ENCODE assay signal across 24 mouse cellular contexts in the genomic region with DNA sequence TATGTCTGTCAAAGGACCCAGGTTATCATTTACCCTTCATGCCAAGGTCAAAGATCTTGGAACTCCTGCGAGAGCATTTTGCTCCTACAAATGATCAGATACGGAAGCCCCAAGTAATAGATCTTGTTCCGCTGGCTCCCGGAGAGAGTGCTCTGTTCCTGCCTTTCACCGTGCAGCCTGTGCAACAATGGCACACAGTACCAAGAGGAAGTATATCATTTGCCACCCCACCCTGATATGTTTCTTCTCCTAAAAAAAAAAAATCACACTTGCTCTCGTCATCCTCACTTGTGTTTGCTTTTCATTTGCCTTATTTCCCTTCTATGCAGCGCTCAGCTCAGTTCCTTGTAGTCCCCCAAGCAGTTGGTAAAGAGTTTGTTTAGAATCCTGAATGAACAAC. TPM values are rescaled to one million over a fixed set of nuclear protein-coding genes. Genes with fewer than 3 reads are reported as not detected.
DNase-seq lines count a peak whose midpoint lies in the region; ATAC-seq and TF ChIP-seq lines count a peak whose summit lies in the region.
"Had no signal": no experiment of that assay in that cellular context is flagged by ENCODE, and none has a peak within 500 bp of the region (broad histone marks: within the 10 kb centered on the region; RNA-seq: fewer than 3 reads in every experiment).

No protein-coding gene starts in this region.

- no peaks in the 10 kb centered on the region for H3K9me3 ChIP-seq in liver, postnatal 0 days (ENCODE audit: low read length)
- no peaks in the 10 kb centered on the region for H3K9me3 ChIP-seq in liver, embryonic 12.5 days (replicated peaks)
- no peaks in the 10 kb centered on the region for H3K9me3 ChIP-seq in intestine, embryonic 16.5 days (ENCODE audit: control insufficient read depth, low read length)
- H3K9me3 ChIP-seq: embryonic facial prominence, embryonic 10.5 days; forebrain, embryonic 15.5 days; G1E; hindbrain, embryonic 10.5 days; midbrain, embryonic 10.5 days; neural tube, embryonic 15.5 days had no signal

- TF ChIP-seq CTCF in kidney, adult 2 months (conservative IDR thresholded peaks at IDR 0.05; ENCODE audit: insufficient read depth, insufficient read length, low read depth, low read length): no peak
- no peak for TF ChIP-seq CTCF in liver, postnatal 0 days (IDR thresholded peaks at IDR 0.05; ENCODE audit: low read depth)
- TF ChIP-seq CTCF in small intestine, adult 2 months (IDR thresholded peaks at IDR 0.05; ENCODE audit: extremely low read depth, insufficient read length, insufficient replicate concordance, low read depth, low read length): no peak

- H3K9ac ChIP-seq in liver, postnatal 0 days (replicated peaks): no peak overlapping the region
- H3K9ac ChIP-seq in liver, embryonic 12.5 days: no peak overlapping the region
- no peak overlapping the region for H3K9ac ChIP-seq in intestine, embryonic 16.5 days (ENCODE audit: low read depth, low read length)
- H3K9ac ChIP-seq: forebrain, embryonic 15.5 days; neural tube, embryonic 15.5 days had no signal

- H3K4me2 ChIP-seq in liver, postnatal 0 days (ENCODE audit: low read depth, low read length): no peak overlapping the region
- no peak overlapping the region for H3K4me2 ChIP-seq in liver, embryonic 12.5 days
- H3K4me2 ChIP-seq in intestine, embryonic 16.5 days (ENCODE audit: low read depth, low read length): no peak overlapping the region
- H3K4me2 ChIP-seq: forebrain, embryonic 15.5 days; neural tube, embryonic 15.5 days had no signal

- H3K36me3 ChIP-seq in kidney, adult 2 months (ENCODE audit: control insufficient read depth, insufficient read depth, low read length): no peaks in the 10 kb centered on the region; the same call in 1 of the 2 replicates
- no peaks in the 10 kb centered on the region for H3K36me3 ChIP-seq in liver, postnatal 0 days (replicated peaks; ENCODE audit: insufficient read depth, low read length)
- H3K36me3 ChIP-seq in liver, embryonic 12.5 days: peaks cover 14% of the 10 kb centered on the region
- H3K36me3 ChIP-seq in intestine, embryonic 16.5 days (ENCODE audit: control insufficient read depth, insufficient read depth, low read length): no peaks in the 10 kb centered on the region
- H3K36me3 ChIP-seq in small intestine, adult 2 months (ENCODE audit: control insufficient read depth, insufficient read depth, low read length): 0 out of 2 replicates have a peak, but pooled peaks cover 6% of the 10 kb centered on the region
- H3K36me3 ChIP-seq: forebrain, embryonic 15.5 days; G1E; neural tube, embryonic 15.5 days had no signal

- H3K4me3 ChIP-seq in kidney, adult 2 months (ENCODE audit: insufficient read depth, low read depth, low read length): no peak overlapping the region
- H3K4me3 ChIP-seq in liver, postnatal 0 days (ENCODE audit: low read depth, low read length): no peak overlapping the region
- H3K4me3 ChIP-seq in liver, embryonic 12.5 days: no peak overlapping the region
- H3K4me3 ChIP-seq in intestine, embryonic 16.5 days (ENCODE audit: low read length): no peak overlapping the region
- no peak overlapping the region for H3K4me3 ChIP-seq in small intestine, adult 2 months (ENCODE audit: low read depth, low read length)
- H3K4me3 ChIP-seq: embryonic facial prominence, embryonic 10.5 days; forebrain, embryonic 15.5 days; hindbrain, embryonic 10.5 days; left cerebral cortex, adult 2 months; midbrain, embryonic 10.5 days; neural tube, embryonic 15.5 days had no signal

- no peak for TF ChIP-seq POLR2A in kidney, adult 2 months (IDR thresholded peaks at IDR 0.05; ENCODE audit: low read depth, low read length)
- no peak for TF ChIP-seq POLR2A in small intestine, adult 2 months (IDR thresholded peaks at IDR 0.05; ENCODE audit: low read depth, low read length)

- H3K27ac ChIP-seq in kidney, adult 2 months (ENCODE audit: insufficient read depth, low read depth, low read length): peak overlapping the region; percentile 16; the same call in 1 of the 2 replicates
- peak overlapping the region; percentile 26 for H3K27ac ChIP-seq in liver, postnatal 0 days (ENCODE audit: low read depth)
- no peak overlapping the region for H3K27ac ChIP-seq in liver, embryonic 12.5 days
- peak overlapping the region; percentile 77 for H3K27ac ChIP-seq in intestine, embryonic 16.5 days (ENCODE audit: low read length)
- peak overlapping the region; percentile 56; the same call in 1 of the 2 replicates for H3K27ac ChIP-seq in small intestine, adult 2 months (ENCODE audit: insufficient read depth, low read depth, low read length)
- H3K27ac ChIP-seq: embryonic facial prominence, embryonic 10.5 days; forebrain, embryonic 15.5 days; hindbrain, embryonic 10.5 days; left cerebral cortex, adult 2 months; macrophage; midbrain, embryonic 10.5 days; neural tube, embryonic 15.5 days had no signal

- H3K4me1 ChIP-seq in kidney, adult 2 months (ENCODE audit: control insufficient read depth, insufficient read depth, low read length): peaks cover 29% of the 10 kb centered on the region
- peaks cover 26% of the 10 kb centered on the region for H3K4me1 ChIP-seq in liver, postnatal 0 days (ENCODE audit: insufficient read depth)
- H3K4me1 ChIP-seq in liver, embryonic 12.5 days: peaks cover 11% of the 10 kb centered on the region
- H3K4me1 ChIP-seq in intestine, embryonic 16.5 days (ENCODE audit: control insufficient read depth, insufficient read depth, low read length): peaks cover 28% of the 10 kb centered on the region
- H3K4me1 ChIP-seq in small intestine, adult 2 months (ENCODE audit: control insufficient read depth, insufficient read depth, insufficient read length, low read length): peaks cover 21% of the 10 kb centered on the region; the same call in 1 of the 2 replicates
- H3K4me1 ChIP-seq: forebrain, embryonic 15.5 days; midbrain, embryonic 10.5 days had no signal

- no peaks in the 10 kb centered on the region for H3K27me3 ChIP-seq in kidney, adult 2 months (replicated peaks; ENCODE audit: control insufficient read depth, insufficient read depth, low read length)
- H3K27me3 ChIP-seq in liver, postnatal 0 days (ENCODE audit: insufficient read depth, low read length): no peaks in the 10 kb centered on the region
- peaks cover 2% of the 10 kb centered on the region; the same call in 1 of the 2 replicates for H3K27me3 ChIP-seq in liver, embryonic 12.5 days (replicated peaks)
- H3K27me3 ChIP-seq in intestine, embryonic 16.5 days (replicated peaks; ENCODE audit: control insufficient read depth, insufficient read depth, low read length): no peaks in the 10 kb centered on the region
- no peaks in the 10 kb centered on the region for H3K27me3 ChIP-seq in small intestine, adult 2 months (ENCODE audit: control insufficient read depth, insufficient read depth, low read length)
- H3K27me3 ChIP-seq: CH12.LX; forebrain, embryonic 15.5 days; neural tube, embryonic 15.5 days; Patski had no signal

- no peak for DNase-seq in kidney, adult 2 months
- no peak for DNase-seq in kidney, adult 8-10 months
- DNase-seq in liver, postnatal 0 days: no peak
- no peak for DNase-seq in retina, embryonic 14.5 days (ENCODE audit: low spot score)
- DNase-seq in urinary bladder, postnatal 36 days (ENCODE audit: low spot score in 2 of 2): no peak
- DNase-seq: adrenal gland, postnatal 36 days; B cell, adult 2 months; cerebellum, adult 11 months; cerebellum, postnatal 10 days; gastrocnemius, postnatal 36 days had no signal

- 51% methylated on average over 7 of the region's 7 CpGs for WGBS in kidney, adult 2 months
- 59% methylated on average over 7 of the region's 7 CpGs for WGBS in liver, postnatal 0 days (ENCODE audit: insufficient replicate concordance)
- WGBS in liver, embryonic 12.5 days (ENCODE audit: insufficient replicate concordance): 69% methylated on average over 7 of the region's 7 CpGs
- 62% methylated on average over 7 of the region's 7 CpGs for WGBS in intestine, embryonic 16.5 days
- WGBS in small intestine, adult 2 months: 33% methylated on average over 7 of the region's 7 CpGs

- no peak for TF ChIP-seq EP300 in liver, postnatal 0 days (IDR thresholded peaks at IDR 0.05; ENCODE audit: low read depth)

- ATAC-seq in liver, postnatal 0 days: no peak
- no peak for ATAC-seq in liver, embryonic 12.5 days
- peak; percentile 20; the same call in 1 of the 2 replicates for ATAC-seq in intestine, embryonic 16.5 days
- ATAC-seq: forebrain, embryonic 15.5 days; hindbrain, embryonic 16.5 days; Patski had no signal

RNA-seq across cellular contexts. Expression of a gene that starts 7.9 kb away (rescaled TPM):
- polyA plus RNA-seq in kidney, adult 2 months (2012; rRNA removed): 28.7 and 31.2 TPM in 2 replicates
- polyA plus RNA-seq in liver, postnatal 0 days (2015; fragmentation: Nextera tagmentation; extraction: Ambion mirVana): 4.5 and 4.7 TPM in 2 replicates
- polyA plus RNA-seq in liver, embryonic 12.5 days (2016; fragmentation: Nextera tagmentation; extraction: Ambion mirVana): 3.5 and 4.5 TPM in 2 replicates
- 7.4 and 8.9 TPM in 2 replicates for polyA plus RNA-seq in intestine, embryonic 16.5 days (2015; fragmentation: Nextera tagmentation; extraction: Ambion mirVana)
- 2.5 and 2.8 TPM in 2 replicates for polyA plus RNA-seq in small intestine, adult 2 months (2012; rRNA removed)
- polyA plus RNA-seq: G1E had no signal

RNA-seq across cellular contexts. Expression of a gene that starts 8.1 kb away (rescaled TPM):
- polyA plus RNA-seq in kidney, adult 2 months (2012; rRNA removed): 53.6 and 100 TPM in 2 replicates
- 31.7 and 32.4 TPM in 2 replicates for polyA plus RNA-seq in liver, postnatal 0 days (2015; fragmentation: Nextera tagmentation; extraction: Ambion mirVana)
- 16.0 and 16.7 TPM in 2 replicates for polyA plus RNA-seq in liver, embryonic 12.5 days (2016; fragmentation: Nextera tagmentation; extraction: Ambion mirVana)
- polyA plus RNA-seq in intestine, embryonic 16.5 days (2015; fragmentation: Nextera tagmentation; extraction: Ambion mirVana): 54.6 and 63.1 TPM in 2 replicates
- 155 and 203 TPM in 2 replicates for polyA plus RNA-seq in small intestine, adult 2 months (2012; rRNA removed)
